Mouse (Mus musculus) brain, adult 10 weeks (tissue): ENCODE results near the gene Wnt11. TPM values are rescaled to one million over a fixed set of nuclear protein-coding genes. Genes with fewer than 3 reads are reported as not detected.

ENCODE experiments used
- polyA plus RNA-seq: library from polyadenylated mRNA; stranded (reverse); fragments of 350-450 nt; fragmentation: Illumina TruSeq; extraction: RNeasy Lipid Tissue Mini Kit (QIAGEN cat#74804); gene quantifications from one replicate; pipeline ENCODE4 v1.2.3, GENCODE M21; 2015; ENCODE audit warnings: low read depth, low replicate concordance

Gene Wnt11
- 0.45 TPM for polyA plus RNA-seq

DNA sequence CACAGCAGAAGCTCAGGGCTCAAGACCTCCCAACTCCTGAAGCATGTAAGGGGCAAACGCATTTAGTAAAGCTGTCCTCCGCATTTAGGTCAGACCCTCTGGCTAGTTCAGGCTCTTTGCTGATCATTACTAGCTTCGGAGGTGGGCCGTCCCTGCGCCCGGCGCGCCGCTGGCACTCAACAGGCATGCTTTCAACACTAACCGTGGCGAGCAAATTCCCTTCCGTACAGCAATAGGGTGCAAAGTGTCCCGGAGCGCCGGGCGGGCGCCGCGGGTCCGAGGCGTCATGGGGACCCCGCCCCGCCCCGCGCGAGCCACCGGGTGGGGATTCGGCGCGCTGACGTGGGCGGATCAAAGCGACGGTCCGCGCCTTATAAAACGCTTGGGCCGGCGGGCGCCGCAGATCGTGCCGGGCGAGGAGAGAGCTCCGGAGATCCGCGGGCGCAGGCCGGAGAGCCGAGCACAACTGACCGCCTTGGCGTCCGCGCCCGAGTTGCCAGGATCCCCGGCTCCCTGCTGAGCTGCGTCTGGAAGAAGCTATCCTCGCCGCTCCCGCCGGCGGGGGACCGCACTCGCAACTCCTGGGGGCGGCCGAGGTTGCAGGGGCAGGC is at the start of gene Wnt11:
Wnt11 (plus strand) TSS at position 402 of the 611 bp plus-strand sequence.

Other genes starting within 250 kb of the Wnt11 start
- gene Emsy, start 178.3 kb upstream of the Wnt11 start, polyA plus RNA-seq = 40.9 TPM
- gene Thap12, start 132.0 kb upstream of the Wnt11 start, polyA plus RNA-seq = 69.8 TPM